ENCODE assay signal across 12 mouse cellular contexts in the genomic region with DNA sequence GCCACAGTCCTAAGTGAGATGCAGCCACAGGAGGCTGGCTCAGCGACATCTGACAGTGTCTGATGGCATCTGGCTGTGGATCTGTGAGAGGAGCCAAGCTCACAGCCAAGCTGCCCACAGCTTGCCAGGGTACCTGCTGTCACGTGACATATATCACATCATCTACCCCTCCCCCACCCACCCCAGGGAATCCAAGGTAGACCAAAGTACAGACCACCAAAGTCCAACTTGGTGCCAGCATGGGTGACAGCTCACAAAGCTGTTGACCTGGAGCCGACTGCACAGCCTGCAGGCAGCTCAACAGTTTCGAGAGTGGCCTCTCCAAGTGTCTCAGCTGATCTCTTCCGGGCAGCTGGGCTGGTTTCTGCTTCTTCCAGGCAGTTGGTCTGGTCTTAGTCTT.
"Had no signal": no experiment of that assay in that cellular context is flagged by ENCODE, and none has a peak within 500 bp of the region (broad histone marks: within the 10 kb centered on the region; RNA-seq: fewer than 3 reads in every experiment).

No protein-coding gene starts in this region.

- H3K4me3 ChIP-seq: hindbrain, embryonic 15.5 days; left cerebral cortex, adult 2 months; limb, embryonic 10.5 days; liver, embryonic 13.5 days; lung, embryonic 15.5 days; midbrain, embryonic 12.5 days; neural tube, embryonic 13.5 days had no signal

- H3K36me3 ChIP-seq: hindbrain, embryonic 15.5 days; limb, embryonic 10.5 days; liver, embryonic 13.5 days; lung, embryonic 15.5 days; midbrain, embryonic 12.5 days; neural tube, embryonic 13.5 days had no signal

- DNase-seq: liver, embryonic 13.5 days; liver, postnatal 0 days; lung, postnatal 36 days; retina, postnatal 1 day; thymus, postnatal 36 days had no signal

- H3K27ac ChIP-seq: hindbrain, embryonic 15.5 days; left cerebral cortex, adult 2 months; limb, embryonic 10.5 days; liver, embryonic 13.5 days; lung, embryonic 15.5 days; midbrain, embryonic 12.5 days; neural tube, embryonic 13.5 days had no signal

- H3K27me3 ChIP-seq: hindbrain, embryonic 15.5 days; liver, embryonic 13.5 days; lung, embryonic 15.5 days; midbrain, embryonic 12.5 days; neural tube, embryonic 13.5 days had no signal

- H3K9me3 ChIP-seq: hindbrain, embryonic 15.5 days; limb, embryonic 10.5 days; liver, embryonic 13.5 days; lung, embryonic 15.5 days; midbrain, embryonic 12.5 days; neural tube, embryonic 13.5 days had no signal

- H3K4me1 ChIP-seq: hindbrain, embryonic 15.5 days; midbrain, embryonic 12.5 days; neural tube, embryonic 13.5 days had no signal

- H3K9ac ChIP-seq: hindbrain, embryonic 15.5 days; liver, embryonic 13.5 days; liver, postnatal 0 days; lung, embryonic 15.5 days; midbrain, embryonic 12.5 days; neural tube, embryonic 13.5 days had no signal

- ATAC-seq: liver, postnatal 0 days; midbrain, embryonic 16.5 days had no signal

- H3K4me2 ChIP-seq: hindbrain, embryonic 15.5 days; liver, embryonic 13.5 days; lung, embryonic 15.5 days; midbrain, embryonic 12.5 days; neural tube, embryonic 13.5 days had no signal
